Mouse (Mus musculus) cortical plate, adult 2 months (tissue): ENCODE measurements around the gene Get4.

ENCODE experiments used
- CTCF ChIP-seq: fragments of 200-500 bp; IDR thresholded peaks from 2 replicates; pipeline ENCODE4 v1.5.1; 2011; ENCODE audit warnings: mild to moderate bottlenecking, control low read depth, low read length; ENCODE audit not compliant: insufficient read depth; ENCODE audit errors: extremely low read depth
- POLR2A ChIP-seq: fragments of 200-500 bp; IDR thresholded peaks from 2 replicates; pipeline ENCODE4 v1.6.1; 2011; ENCODE audit warnings: mild to moderate bottlenecking, low read length, control low read depth; ENCODE audit not compliant: insufficient read depth; ENCODE audit errors: extremely low read depth

DNA sequence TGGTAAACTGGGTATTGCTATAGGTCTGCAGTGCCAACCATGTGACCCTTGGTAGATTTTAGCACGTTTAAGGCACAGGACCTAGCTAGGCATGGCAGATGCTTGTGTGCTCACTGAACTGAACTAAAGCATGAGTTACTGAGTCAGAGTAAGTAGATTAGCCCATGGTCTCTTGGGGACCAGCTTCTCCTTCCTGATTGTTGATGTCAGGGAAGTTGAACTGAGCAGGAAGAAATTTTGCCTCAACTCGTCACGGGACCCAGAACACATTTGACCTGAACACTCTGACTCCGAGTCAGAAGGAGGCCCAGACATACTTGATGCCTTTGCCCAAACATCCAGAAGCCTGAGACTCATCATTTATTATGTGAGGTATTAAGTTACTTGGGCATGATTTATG lies 14.7 kb upstream of the Get4 start:
- TF ChIP-seq POLR2A (no peak), CTCF (no peak)
